Mouse (Mus musculus) liver, embryonic 16.5 days (tissue): Measurements from ENCODE around the gene Drc1. TPM values are rescaled to one million over a fixed set of nuclear protein-coding genes. Genes with fewer than 3 reads are reported as not detected.
A peak's percentile ranks its signal among the peaks of the same experiment; 100 is the strongest.

Experiments used
- ATAC-seq: fragments of 200-750 bp; cut with Nextera tagmentation; 2 replicates; pipeline ENCODE4 v1.8.0; 2017; ENCODE audit warnings: low read depth, mild to moderate bottlenecking, moderate number of reproducible peaks, moderate library complexity
- H3K27ac ChIP-seq: fragments of 300-500 bp; sonication (generic); 2 replicates; pipeline ENCODE4 v1.5.1; 2014; ENCODE audit warnings: mild to moderate bottlenecking, low read length
- H3K27me3 ChIP-seq: fragments of 300-500 bp; sonication (generic); 2 replicates; pipeline ENCODE4 v1.6.1; 2014; ENCODE audit warnings: low read depth, low read length, mixed read lengths; ENCODE audit not compliant: control insufficient read depth, insufficient read depth
- H3K36me3 ChIP-seq: fragments of 300-500 bp; sonication (generic); 2 replicates; pipeline ENCODE4 v1.6.1; 2014; ENCODE audit warnings: mild to moderate bottlenecking; ENCODE audit not compliant: control insufficient read depth, insufficient read depth
- H3K4me1 ChIP-seq: fragments of 300-500 bp; sonication (generic); 2 replicates; pipeline ENCODE4 v1.6.1; 2014; ENCODE audit warnings: low read depth, low read length, mixed read lengths; ENCODE audit not compliant: control insufficient read depth
- H3K4me2 ChIP-seq: fragments of 300-500 bp; sonication (generic); 2 replicates; pipeline ENCODE4 v1.6.1; 2014; ENCODE audit warnings: low read depth, low read length, mixed read lengths
- H3K4me3 ChIP-seq: fragments of 300-500 bp; sonication (generic); 2 replicates; pipeline ENCODE4 v1.5.1; 2014; ENCODE audit warnings: low read depth, mild to moderate bottlenecking, low read length
- H3K9ac ChIP-seq: fragments of 300-500 bp; sonication (generic); 2 replicates; pipeline ENCODE4 v1.6.1; 2014; ENCODE audit warnings: low read depth, low read length
- H3K9me3 ChIP-seq: fragments of 300-500 bp; sonication (generic); replicated peaks from 2 replicates; pipeline ENCODE4 v1.6.1; 2016; ENCODE audit warnings: low read length; ENCODE audit not compliant: control insufficient read depth
- WGBS: fragments of 180-500 bp; shearing (Covaris S2); extraction: QIAGEN DNeasy Blood & Tissue Kit; methylation state at CpG from one replicate; pipeline ENCODE4 v1.1.7; 2014; ENCODE audit not compliant: insufficient replicate concordance; 5-methylcytosine and 5-hydroxymethylcytosine counted together
- polyA plus RNA-seq: library from polyadenylated mRNA; unstranded; fragments of >200 nt; fragmentation: Nextera tagmentation; extraction: Ambion mirVana; gene quantifications from 2 replicates; pipeline ENCODE4 v1.2.1, GENCODE M21; 2015

Gene Drc1
- polyA plus RNA-seq, 1 experiment from 2014 or later = 2.0 TPM

DNA sequence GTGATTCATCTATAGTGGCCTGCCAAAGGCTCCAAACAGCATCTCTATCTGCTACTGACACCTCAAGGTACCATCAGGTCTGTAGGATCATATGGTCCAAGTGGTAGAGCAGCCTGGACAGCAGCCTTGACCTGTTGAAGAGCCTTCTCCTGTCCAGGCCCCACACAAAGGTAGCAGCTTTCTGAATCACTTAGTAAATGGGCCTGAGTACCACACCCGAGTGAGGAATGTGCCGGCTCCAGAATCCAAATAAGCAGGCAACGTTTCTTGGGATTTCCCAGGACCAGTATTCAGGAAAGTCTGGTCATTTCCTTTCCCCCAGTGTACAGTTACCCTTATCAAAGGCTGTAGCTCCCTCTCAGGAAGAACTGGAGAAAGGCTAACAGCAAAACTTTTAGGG lies 2.2 kb upstream of the Drc1 start:
- ATAC-seq = no peak
- H3K9me3 ChIP-seq = no peaks in the 10 kb centered on the region
- no peaks in the 10 kb centered on the region for H3K36me3 ChIP-seq
- peaks cover 11% of the 10 kb centered on the region for H3K27me3 ChIP-seq
- no peak overlapping the region for H3K27ac ChIP-seq
- no peak overlapping the region for H3K9ac ChIP-seq
- H3K4me2 ChIP-seq = no peak overlapping the region
- no peak overlapping the region for H3K4me3 ChIP-seq
- peaks cover 2% of the 10 kb centered on the region; the same call in 1 of the 2 replicates for H3K4me1 ChIP-seq
- 42% methylated on average over 3 of the region's 3 CpGs for WGBS

DNA sequence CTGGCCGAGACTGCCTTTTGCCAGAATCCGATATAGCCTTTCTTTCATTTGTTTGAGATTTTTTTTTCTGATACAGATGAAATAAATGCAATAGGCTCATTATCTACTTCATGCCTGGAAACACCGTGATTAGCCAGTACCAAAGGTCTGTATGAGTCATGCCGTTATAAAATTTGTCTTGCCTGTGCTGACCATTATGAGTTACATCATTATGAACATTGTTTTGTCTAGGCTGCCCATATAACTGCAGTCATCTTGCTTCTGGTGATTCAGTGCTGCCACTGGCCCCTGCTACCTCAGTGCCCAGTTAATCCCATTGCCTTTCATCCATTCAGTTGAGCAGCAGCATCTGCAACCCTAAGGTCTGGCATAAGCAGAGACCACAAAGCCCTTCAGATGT lies 1.7 kb upstream of the Drc1 start:
- WGBS = 61% methylated on average over 4 of the region's 4 CpGs
- Histone ChIP-seq H3K9ac (no peak overlapping the region), H3K4me3 (no peak overlapping the region), H3K9me3 (no peaks in the 10 kb centered on the region), H3K4me1 (peaks cover 2% of the 10 kb centered on the region; the same call in 1 of the 2 replicates), H3K27ac (no peak overlapping the region), H3K4me2 (no peak overlapping the region), H3K36me3 (no peaks in the 10 kb centered on the region), H3K27me3 (peaks cover 11% of the 10 kb centered on the region)
- no peak for ATAC-seq

DNA sequence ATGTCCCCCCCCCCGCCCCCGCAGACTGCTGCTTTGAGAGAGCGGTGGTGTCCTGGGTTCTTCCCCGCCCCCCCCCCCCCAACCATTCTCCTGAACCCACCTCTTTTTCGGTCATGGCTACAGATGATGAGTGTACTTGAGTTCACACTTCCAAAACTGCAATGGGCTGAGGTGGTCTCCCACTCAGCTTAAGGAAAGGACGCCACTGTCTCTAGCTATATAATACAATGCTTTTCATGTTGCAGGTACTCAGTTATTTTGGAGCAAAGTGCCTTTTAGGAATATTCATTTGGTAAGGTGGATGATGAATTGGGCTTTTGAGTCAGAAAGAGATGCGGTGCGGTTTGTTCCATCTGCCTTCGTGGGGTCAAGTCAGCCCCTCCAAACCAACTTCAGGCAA lies 324 bp upstream of the Drc1 start:
- Histone ChIP-seq H3K27me3 (peaks cover 11% of the 10 kb centered on the region), H3K4me1 (peaks cover 2% of the 10 kb centered on the region; the same call in 1 of the 2 replicates), H3K9ac (no peak overlapping the region), H3K4me3 (no peak overlapping the region), H3K4me2 (no peak overlapping the region), H3K27ac (no peak overlapping the region), H3K9me3 (no peaks in the 10 kb centered on the region; the same call in 1 of the 2 replicates), H3K36me3 (no peaks in the 10 kb centered on the region)
- WGBS = 33% methylated on average over 9 of the region's 9 CpGs
- ATAC-seq = no peak

DNA sequence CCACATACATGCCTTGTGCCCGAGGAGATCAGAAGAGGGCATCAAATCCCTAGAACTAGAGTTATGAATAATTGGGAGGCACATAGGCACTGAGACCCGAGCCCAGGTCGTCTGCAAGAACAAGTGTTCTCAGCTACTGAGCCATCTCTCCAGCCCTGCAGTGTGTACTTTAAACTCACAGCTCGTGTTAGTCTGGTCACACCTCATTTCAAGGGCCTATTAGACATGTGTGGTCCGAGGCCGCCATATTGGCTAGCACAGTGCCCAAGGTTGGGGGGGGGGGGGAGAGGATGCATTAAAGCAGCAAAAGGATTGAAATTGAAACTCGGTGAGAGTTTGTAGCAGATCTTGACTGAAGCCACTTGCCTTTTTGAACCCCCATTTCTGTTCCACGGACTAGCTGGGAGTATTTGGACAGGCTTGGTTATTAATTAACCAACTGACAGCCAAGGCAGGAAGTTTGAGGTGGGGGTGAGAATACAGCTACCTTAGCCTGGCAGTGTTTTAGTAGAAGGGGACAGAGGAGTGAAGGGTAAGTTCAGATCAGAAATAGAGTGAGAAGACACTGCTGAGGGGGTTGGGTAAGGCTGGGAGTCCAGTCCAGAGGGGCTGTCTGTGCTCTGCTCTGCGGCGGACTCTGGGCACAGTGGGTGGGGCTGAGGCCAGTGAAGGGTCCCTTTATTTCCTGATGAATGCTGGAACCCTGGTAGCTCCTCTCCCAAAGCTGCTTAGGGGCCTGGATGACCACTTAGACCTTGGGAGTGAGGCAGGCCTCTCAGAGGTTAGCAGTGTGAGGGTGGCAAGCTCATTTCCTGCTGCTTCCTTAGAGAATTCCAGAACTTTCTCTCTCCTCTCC lies 5.0 kb downstream of the Drc1 start:
- no peak overlapping the region for H3K9ac ChIP-seq
- H3K27me3 ChIP-seq = peaks cover 10% of the 10 kb centered on the region
- H3K4me1 ChIP-seq = peaks cover 16% of the 10 kb centered on the region
- peak overlapping the region; percentile 77 for H3K27ac ChIP-seq
- peak overlapping the region; percentile 14; the same call in 1 of the 2 replicates for H3K4me2 ChIP-seq
- H3K9me3 ChIP-seq = no peaks in the 10 kb centered on the region; the same call in 1 of the 2 replicates
- no peak overlapping the region for H3K4me3 ChIP-seq
- WGBS = 58% methylated on average over 10 of the region's 10 CpGs
- ATAC-seq = peak; percentile 75
- no peaks in the 10 kb centered on the region for H3K36me3 ChIP-seq

DNA sequence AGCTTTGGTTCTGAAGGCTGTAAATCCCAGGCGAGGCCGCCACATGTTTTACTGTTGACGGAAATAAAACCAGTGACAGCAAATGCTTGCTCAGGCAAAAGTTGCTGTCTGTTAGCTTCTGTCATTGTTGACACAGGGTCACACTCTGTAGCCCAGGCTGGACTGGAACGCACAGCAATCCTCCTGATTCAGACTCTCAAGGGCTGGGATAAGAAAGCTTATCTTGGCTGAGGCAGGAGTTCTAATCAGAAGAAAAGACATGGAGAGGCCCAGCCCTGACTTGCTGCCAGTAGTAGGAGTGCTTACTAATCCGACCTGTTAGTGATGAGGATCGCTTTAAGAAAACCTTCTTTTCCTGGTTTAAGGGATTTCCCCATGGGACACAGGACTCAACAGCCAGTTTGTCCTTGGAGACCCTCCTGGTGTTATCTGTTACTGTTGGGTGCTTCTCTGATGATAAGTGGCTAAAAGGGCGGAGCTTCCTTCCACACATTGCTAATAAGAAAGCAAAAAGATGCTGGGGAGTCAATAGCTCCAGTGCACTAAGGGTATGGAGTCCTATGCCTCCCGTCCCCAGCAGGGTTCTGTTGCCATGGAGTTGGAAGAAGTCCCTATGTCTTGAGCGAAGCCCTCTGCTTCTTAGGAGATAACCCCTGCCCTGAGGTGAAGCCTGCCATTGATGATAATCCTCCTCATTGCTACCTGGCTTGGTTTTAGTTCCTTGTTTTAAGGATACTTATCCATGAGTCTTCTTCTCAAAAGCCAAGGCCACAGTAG lies 6.1 kb downstream of the Drc1 start:
- ATAC-seq = peak; percentile 84
- H3K4me2 ChIP-seq = peak overlapping the region; percentile 18; the same call in 1 of the 2 replicates
- H3K4me1 ChIP-seq = peaks cover 14% of the 10 kb centered on the region

DNA sequence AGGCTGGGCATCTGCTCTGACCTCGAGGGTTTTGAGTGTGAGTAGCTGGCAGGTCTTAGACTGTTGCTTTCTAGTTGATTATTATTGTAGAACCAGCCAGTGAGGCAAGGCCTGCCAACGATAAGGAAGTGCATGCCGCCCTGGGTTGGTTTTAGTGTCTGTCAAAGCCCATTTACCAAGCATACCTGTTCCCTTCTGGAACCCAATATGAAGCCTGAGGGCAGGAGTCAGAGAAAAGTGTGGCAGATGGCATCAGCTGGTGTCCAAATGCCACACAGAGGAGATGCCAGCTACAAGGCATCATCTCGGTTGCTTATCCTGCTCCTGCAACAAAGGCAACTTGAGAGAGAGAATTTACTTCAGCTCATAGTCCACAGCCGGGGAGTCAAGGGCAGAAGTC lies 59.6 kb downstream of the Drc1 start:
- Histone ChIP-seq H3K4me2 (no peak overlapping the region), H3K27ac (no peak overlapping the region), H3K4me3 (no peak overlapping the region), H3K4me1 (no peaks in the 10 kb centered on the region), H3K9ac (no peak overlapping the region), H3K36me3 (no peaks in the 10 kb centered on the region), H3K27me3 (peaks cover 12% of the 10 kb centered on the region), H3K9me3 (no peaks in the 10 kb centered on the region)
- no peak for ATAC-seq
- WGBS = 53% methylated on average over 5 of the region's 5 CpGs

More for the DNA sequence above, 6.1 kb downstream of the Drc1 start:
- no peaks in the 10 kb centered on the region; the same call in 1 of the 2 replicates for H3K9me3 ChIP-seq
- 42% methylated on average over 9 of the region's 9 CpGs for WGBS
- peaks cover under 1% of the 10 kb centered on the region for H3K27me3 ChIP-seq
- no peak overlapping the region for H3K9ac ChIP-seq
- no peak overlapping the region for H3K4me3 ChIP-seq
- peak overlapping the region; percentile 67 for H3K27ac ChIP-seq
- no peaks in the 10 kb centered on the region for H3K36me3 ChIP-seq

DNA sequence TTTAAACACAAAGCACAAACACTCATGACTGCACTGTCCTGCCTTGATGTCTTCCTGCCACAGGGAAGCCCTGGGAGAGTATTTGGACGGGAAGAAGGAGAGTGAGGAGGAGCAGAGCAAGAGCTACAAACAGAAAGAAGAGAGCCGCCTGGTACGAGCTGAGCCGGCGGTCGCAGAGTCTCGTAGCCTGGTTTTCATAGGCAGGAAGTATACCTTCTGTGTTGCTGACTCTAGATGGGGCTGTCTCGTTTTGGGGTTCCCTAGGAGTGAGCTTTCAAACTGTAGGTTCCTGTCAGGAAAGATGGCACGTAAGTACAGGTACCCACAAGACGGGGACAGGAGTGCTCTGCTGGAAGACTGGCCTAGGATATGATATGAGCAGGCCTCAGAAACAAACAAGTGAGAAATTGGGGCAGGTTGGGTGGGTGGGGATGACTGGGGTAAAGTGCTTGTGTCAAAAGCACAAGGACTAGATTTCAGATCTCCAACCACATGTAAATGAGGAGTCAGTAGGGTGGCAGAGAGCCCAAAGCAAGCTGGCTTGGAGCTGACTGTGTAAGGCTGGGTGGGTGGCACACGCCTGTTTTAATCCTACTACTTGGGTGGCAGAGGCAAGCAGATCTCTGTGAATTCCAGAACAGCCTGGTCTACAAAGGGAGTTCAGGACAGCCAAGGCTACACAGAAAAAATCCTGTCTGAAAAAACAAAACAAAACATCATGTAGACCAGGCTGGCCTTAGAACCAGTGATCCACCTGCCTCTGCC lies 60.6 kb downstream of the Drc1 start:
- Histone ChIP-seq H3K4me2 (no peak overlapping the region), H3K9me3 (no peaks in the 10 kb centered on the region), H3K27me3 (peaks cover 12% of the 10 kb centered on the region), H3K9ac (no peak overlapping the region), H3K4me1 (no peaks in the 10 kb centered on the region), H3K4me3 (no peak overlapping the region), H3K36me3 (no peaks in the 10 kb centered on the region), H3K27ac (no peak overlapping the region)
- no peak for ATAC-seq
- 66% methylated on average over 11 of the region's 11 CpGs for WGBS

DNA sequence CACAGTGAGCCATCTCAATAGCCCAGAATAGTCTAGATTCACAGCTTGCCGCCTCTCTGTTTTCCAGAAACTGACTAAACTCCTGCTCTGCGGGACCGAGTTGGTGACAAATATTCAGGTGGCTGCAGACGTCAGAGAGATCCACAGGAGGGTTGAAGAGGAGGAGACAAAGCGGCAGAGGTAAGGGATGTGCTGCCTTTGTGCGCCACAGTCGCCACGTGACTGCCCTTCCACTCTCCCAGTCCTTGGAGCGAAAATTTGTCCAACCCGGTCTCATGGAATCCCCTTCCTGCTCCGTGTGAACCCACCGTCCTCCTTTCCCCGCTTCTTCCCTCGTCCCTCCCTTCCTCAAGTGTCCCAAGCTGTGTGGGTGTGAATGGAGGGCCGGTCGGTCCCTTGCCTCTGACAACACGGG lies 61.4 kb downstream of the Drc1 start:
- H3K4me3 ChIP-seq = no peak overlapping the region
- no peak for ATAC-seq
- H3K27me3 ChIP-seq = peaks cover 12% of the 10 kb centered on the region

More for the DNA sequence above, 61.4 kb downstream of the Drc1 start:
- WGBS = 13% methylated on average over 17 of the region's 17 CpGs
- H3K27ac ChIP-seq = no peak overlapping the region
- H3K36me3 ChIP-seq = no peaks in the 10 kb centered on the region
- H3K4me1 ChIP-seq = no peaks in the 10 kb centered on the region
- H3K9me3 ChIP-seq = no peaks in the 10 kb centered on the region
- peak overlapping the region; percentile 38 for H3K4me2 ChIP-seq
- H3K9ac ChIP-seq = no peak overlapping the region
